In genomic region chr11:55023049-55023564, GRCm38 (mm10) we compare ENCODE assay signal across 8 mouse cellular contexts. TPM values are rescaled to one million over a fixed set of nuclear protein-coding genes. Genes with fewer than 3 reads are reported as not detected.
DNase-seq lines count a peak whose midpoint lies in the region; ATAC-seq and TF ChIP-seq lines count a peak whose summit lies in the region.

No protein-coding gene starts in this region.

- peak overlapping the region; percentile 39 for H3K4me2 ChIP-seq in forebrain, embryonic 14.5 days (ENCODE audit: low read length)
- peak overlapping the region; percentile 35 for H3K4me2 ChIP-seq in lung, embryonic 15.5 days

- H3K27ac ChIP-seq in bone marrow, adult 2 months (ENCODE audit: control insufficient read depth, insufficient read depth, low read depth, low read length, poor library complexity), result peak overlapping the region; percentile 51
- H3K27ac ChIP-seq in forebrain, embryonic 14.5 days (ENCODE audit: low read depth, low read length), result peak overlapping the region; percentile 96
- H3K27ac ChIP-seq in lung, embryonic 15.5 days, result peak overlapping the region; percentile 99

- H3K27me3 ChIP-seq in forebrain, embryonic 14.5 days (replicated peaks; ENCODE audit: control insufficient read depth, insufficient read depth, low read length), result no peaks in the 10 kb centered on the region
- H3K27me3 ChIP-seq in lung, embryonic 15.5 days, result no peaks in the 10 kb centered on the region

- peaks cover 7% of the 10 kb centered on the region for H3K4me1 ChIP-seq in bone marrow, adult 2 months (ENCODE audit: control insufficient read depth, insufficient read depth, low read length)
- H3K4me1 ChIP-seq in forebrain, embryonic 14.5 days (ENCODE audit: control insufficient read depth, insufficient read depth, low read length), result peaks cover 39% of the 10 kb centered on the region
- peaks cover 87% of the 10 kb centered on the region for H3K4me1 ChIP-seq in lung, embryonic 15.5 days

- no peak for TF ChIP-seq POLR2A in bone marrow, adult 2 months (IDR thresholded peaks at IDR 0.05; ENCODE audit: borderline replicate concordance, control insufficient read depth, low read depth, low read length)

- 0 out of 2 replicates have a peak overlapping the region, but pooled peaks have one; percentile 14 for H3K9ac ChIP-seq in forebrain, embryonic 14.5 days (ENCODE audit: low read length)
- H3K9ac ChIP-seq in lung, embryonic 15.5 days, result no peak overlapping the region

- TF ChIP-seq CTCF in bone marrow, adult 2 months (IDR thresholded peaks at IDR 0.05; ENCODE audit: control insufficient read depth, insufficient read depth, low read length), result no peak

- 7% methylated on average over 10 of the region's 10 CpGs for WGBS in bone marrow, adult 2 months
- WGBS in forebrain, embryonic 14.5 days, result 3% methylated on average over 10 of the region's 10 CpGs
- WGBS in lung, embryonic 15.5 days, result 2% methylated on average over 10 of the region's 10 CpGs

- intact Hi-C loops in heart, postnatal 10 days (cut with DNase I), result loop anchor here (2.0 kb wide), 1 partner anchor 16 kb away; no protein-coding TSS in a partner anchor

- H3K9me3 ChIP-seq in forebrain, embryonic 14.5 days (replicated peaks; ENCODE audit: control insufficient read depth, low read length), result no peaks in the 10 kb centered on the region
- no peaks in the 10 kb centered on the region for H3K9me3 ChIP-seq in lung, embryonic 15.5 days

- peak; percentile 87 for ATAC-seq in forebrain, embryonic 14.5 days
- peak; percentile 90 for ATAC-seq in lung, embryonic 15.5 days (ENCODE audit: borderline replicate concordance, extremely low read depth, low FRiP score, low TSS enrichment)
- peak; percentile 82 for ATAC-seq in neutrophil, adult 5-6 weeks (ENCODE audit: extremely low read depth, insufficient number of reproducible peaks, low FRiP score, poor library complexity, severe bottlenecking)

- no peak overlapping the region for H3K4me3 ChIP-seq in bone marrow, adult 2 months (replicated peaks; ENCODE audit: control insufficient read depth, low read depth, low read length)
- H3K4me3 ChIP-seq in forebrain, embryonic 14.5 days (ENCODE audit: low read depth, low read length), result no peak overlapping the region
- no peak overlapping the region; the same call in 1 of the 2 replicates for H3K4me3 ChIP-seq in lung, embryonic 15.5 days

- DNase-seq in A20 (ENCODE audit: low read depth, low spot score), result peak; percentile 76
- peak; percentile 92 for DNase-seq in forebrain, embryonic 14.5 days (ENCODE audit: low spot score)
- DNase-seq in heart, postnatal 10 days, result peak; percentile 96
- DNase-seq in kidney, postnatal 36 days, result peak; percentile 84 to 86
- peak; percentile 78 for DNase-seq in testis, postnatal 14 days (ENCODE audit: low spot score)

- H3K36me3 ChIP-seq in forebrain, embryonic 14.5 days (ENCODE audit: control insufficient read depth, insufficient read depth, low read length), result no peaks in the 10 kb centered on the region
- H3K36me3 ChIP-seq in lung, embryonic 15.5 days, result peaks cover 30% of the 10 kb centered on the region

RNA-seq across cellular contexts. Expression of gene Anxa6, which starts 10.1 kb away (rescaled TPM):
- 17.6 and 30.5 TPM in 2 replicates for polyA plus RNA-seq in bone marrow, adult 2 months (2011; ENCODE audit: insufficient read depth, insufficient read length, low replicate concordance, missing spikeins)
- 41.6 and 48.5 TPM in 2 replicates for polyA plus RNA-seq in forebrain, embryonic 14.5 days (2014; fragmentation: Nextera tagmentation; extraction: Ambion mirVana)
- 100 to 1,000 TPM; 319 to 333 TPM for total RNA-seq in heart, postnatal 10 days (2021)
- 422 and 428 TPM in 2 replicates for polyA plus RNA-seq in lung, embryonic 15.5 days (2015; fragmentation: Nextera tagmentation; extraction: Ambion mirVana)
- 177 and 181 TPM in 2 replicates for total RNA-seq in neutrophil, adult 5-6 weeks (2017)

RNA-seq across cellular contexts. Expression of gene Ccdc69, which starts 54.8 kb away (rescaled TPM):
- 2.8 and 7.7 TPM in 2 replicates for polyA plus RNA-seq in bone marrow, adult 2 months (2011; ENCODE audit: insufficient read depth, insufficient read length, low replicate concordance, missing spikeins)
- polyA plus RNA-seq in forebrain, embryonic 14.5 days (2014; fragmentation: Nextera tagmentation; extraction: Ambion mirVana), result 0.20 and 0.56 TPM in 2 replicates
- total RNA-seq in heart, postnatal 10 days (2021), result 10 to 100 TPM in 1 of 2 experiments, 1 to 10 TPM in 1; 9.2 to 11.5 TPM
- 2.9 and 3.8 TPM in 2 replicates for polyA plus RNA-seq in lung, embryonic 15.5 days (2015; fragmentation: Nextera tagmentation; extraction: Ambion mirVana)
- 30.4 and 33.2 TPM in 2 replicates for total RNA-seq in neutrophil, adult 5-6 weeks (2017)
